In the genomic region with DNA sequence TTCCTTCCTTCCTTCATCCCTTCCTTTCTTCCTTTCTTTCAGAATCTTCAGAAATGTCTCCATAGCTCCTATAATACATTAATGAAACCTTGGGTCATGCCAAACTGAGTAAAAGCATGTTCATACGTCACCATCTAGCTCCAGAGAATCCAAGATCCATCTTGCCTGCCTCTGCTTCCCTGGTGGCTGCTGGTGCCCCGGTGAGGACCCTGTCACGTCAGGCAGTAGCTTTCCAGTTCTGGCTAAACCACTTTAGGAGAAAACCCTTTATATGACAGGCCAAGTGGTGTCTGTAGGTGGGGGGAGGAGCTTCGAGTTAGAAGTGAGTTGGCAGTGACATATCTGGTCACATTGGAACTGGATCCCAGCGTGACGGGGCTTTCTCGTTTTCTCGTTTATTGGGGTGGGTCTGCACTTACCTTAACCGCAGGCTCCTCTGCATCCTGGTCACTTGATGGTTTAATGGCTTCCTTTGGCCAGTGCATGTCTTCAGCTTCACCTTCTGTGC, we compare ENCODE assay signal across 8 mouse cellular contexts. TPM values are rescaled to one million over a fixed set of nuclear protein-coding genes. Genes with fewer than 3 reads are reported as not detected.
A peak's percentile ranks its signal among the peaks of the same experiment; 100 is the strongest.
DNase-seq lines count a peak whose midpoint lies in the region; ATAC-seq lines count a peak whose summit lies in the region.

A gene (minus strand): TSS at position 249 of the 508 bp plus-strand sequence.

- H3K27me3 ChIP-seq in kidney, embryonic 16.5 days (ENCODE audit: insufficient read depth, low read length), result no peaks in the 10 kb centered on the region
- H3K27me3 ChIP-seq in limb, embryonic 15.5 days, result no peaks in the 10 kb centered on the region
- no peaks in the 10 kb centered on the region for H3K27me3 ChIP-seq in hindbrain, embryonic 14.5 days (ENCODE audit: control insufficient read depth, insufficient read depth, low read length)
- peaks cover 9% of the 10 kb centered on the region; the same call in 1 of the 2 replicates for H3K27me3 ChIP-seq in neural tube, embryonic 15.5 days (replicated peaks)

- no peaks in the 10 kb centered on the region for H3K36me3 ChIP-seq in kidney, embryonic 16.5 days (ENCODE audit: insufficient read depth, low read length)
- H3K36me3 ChIP-seq in limb, embryonic 15.5 days, result no peaks in the 10 kb centered on the region
- H3K36me3 ChIP-seq in hindbrain, embryonic 14.5 days (replicated peaks; ENCODE audit: control insufficient read depth, insufficient read depth), result no peaks in the 10 kb centered on the region
- no peaks in the 10 kb centered on the region for H3K36me3 ChIP-seq in neural tube, embryonic 15.5 days

- no peak for DNase-seq in kidney, adult 18-20 months
- no peak for DNase-seq in adrenal gland, postnatal 10 days
- no peak for DNase-seq in heart, adult 8-10 months (ENCODE audit: low spot score)
- DNase-seq in hindbrain, embryonic 14.5 days (ENCODE audit: low spot score), result no peak
- no peak for DNase-seq in B cell, adult 2 months

- H3K4me2 ChIP-seq in kidney, embryonic 16.5 days (replicated peaks; ENCODE audit: low read depth, low read length), result no peak within 1 kb of the TSS
- H3K4me2 ChIP-seq in limb, embryonic 15.5 days, result no peak within 1 kb of the TSS
- H3K4me2 ChIP-seq in hindbrain, embryonic 14.5 days (replicated peaks), result no peak within 1 kb of the TSS
- H3K4me2 ChIP-seq in neural tube, embryonic 15.5 days, result no peak within 1 kb of the TSS

- H3K4me1 ChIP-seq in kidney, embryonic 16.5 days (ENCODE audit: insufficient read depth, low read length), result peaks cover 16% of the 10 kb centered on the region
- peaks cover 33% of the 10 kb centered on the region for H3K4me1 ChIP-seq in limb, embryonic 15.5 days
- H3K4me1 ChIP-seq in hindbrain, embryonic 14.5 days (replicated peaks; ENCODE audit: control insufficient read depth, insufficient read depth, low read length), result peaks cover 20% of the 10 kb centered on the region
- H3K4me1 ChIP-seq in neural tube, embryonic 15.5 days, result peaks cover 24% of the 10 kb centered on the region

- 0 out of 2 replicates have a peak within 1 kb of the TSS, but pooled peaks have one; percentile 13 for H3K9ac ChIP-seq in kidney, embryonic 16.5 days (replicated peaks; ENCODE audit: low read length)
- no peak within 1 kb of the TSS for H3K9ac ChIP-seq in limb, embryonic 15.5 days
- H3K9ac ChIP-seq in hindbrain, embryonic 14.5 days, result no peak within 1 kb of the TSS
- H3K9ac ChIP-seq in neural tube, embryonic 15.5 days (replicated peaks), result no peak within 1 kb of the TSS

- H3K27ac ChIP-seq in kidney, embryonic 16.5 days (ENCODE audit: low read length), result no peak within 1 kb of the TSS
- peak within 1 kb of the TSS; percentile 92 for H3K27ac ChIP-seq in limb, embryonic 15.5 days
- H3K27ac ChIP-seq in hindbrain, embryonic 14.5 days, result no peak within 1 kb of the TSS
- no peak within 1 kb of the TSS for H3K27ac ChIP-seq in neural tube, embryonic 15.5 days (replicated peaks)

- ATAC-seq in kidney, embryonic 16.5 days (ENCODE audit: low FRiP score, low TSS enrichment), result no peak
- ATAC-seq in limb, embryonic 15.5 days (ENCODE audit: insufficient number of reproducible peaks, low FRiP score, low TSS enrichment, low read depth), result no peak
- no peak for ATAC-seq in hindbrain, embryonic 14.5 days (ENCODE audit: low FRiP score)
- no peak for ATAC-seq in neural tube, embryonic 15.5 days (ENCODE audit: low FRiP score)

- H3K9me3 ChIP-seq in kidney, embryonic 16.5 days (ENCODE audit: low read length), result no peaks in the 10 kb centered on the region
- H3K9me3 ChIP-seq in limb, embryonic 15.5 days, result no peaks in the 10 kb centered on the region
- H3K9me3 ChIP-seq in hindbrain, embryonic 14.5 days (ENCODE audit: control insufficient read depth, low read length), result no peaks in the 10 kb centered on the region
- no peaks in the 10 kb centered on the region for H3K9me3 ChIP-seq in neural tube, embryonic 15.5 days (replicated peaks)

- H3K4me3 ChIP-seq in kidney, embryonic 16.5 days (ENCODE audit: low read length), result no peak within 1 kb of the TSS
- no peak within 1 kb of the TSS for H3K4me3 ChIP-seq in limb, embryonic 15.5 days
- H3K4me3 ChIP-seq in hindbrain, embryonic 14.5 days (replicated peaks; ENCODE audit: low read length), result no peak within 1 kb of the TSS
- H3K4me3 ChIP-seq in neural tube, embryonic 15.5 days (replicated peaks), result no peak within 1 kb of the TSS

- WGBS in kidney, embryonic 16.5 days, result 55% methylated on average over 9 of the region's 9 CpGs
- 47% methylated on average over 9 of the region's 9 CpGs for WGBS in limb, embryonic 15.5 days
- WGBS in hindbrain, embryonic 14.5 days, result 84% methylated on average over 9 of the region's 9 CpGs
- 73% methylated on average over 9 of the region's 9 CpGs for WGBS in neural tube, embryonic 15.5 days

RNA-seq across cellular contexts. Expression of the gene that starts here (rescaled TPM):
- polyA plus RNA-seq in kidney, embryonic 16.5 days (2015; fragmentation: Nextera tagmentation; extraction: Ambion mirVana), result 13.4 and 13.7 TPM in 2 replicates
- 100 to 1,000 TPM; 113 to 129 TPM for total RNA-seq in adrenal gland, postnatal 10 days (2021)
- total RNA-seq in heart, adult 8-10 months (2022), result 100 to 1,000 TPM in 2 of 4 experiments, 10 to 100 TPM in 2; 91.9 to 122 (median 99.2) TPM
- polyA plus RNA-seq in limb, embryonic 15.5 days (2015; fragmentation: Nextera tagmentation; extraction: Ambion mirVana), result 12.8 and 13.7 TPM in 2 replicates
- polyA plus RNA-seq in hindbrain, embryonic 14.5 days (2014; fragmentation: Nextera tagmentation; extraction: Ambion mirVana), result 6.0 and 6.7 TPM in 2 replicates
- polyA plus RNA-seq in neural tube, embryonic 15.5 days (2015; fragmentation: Nextera tagmentation; extraction: Ambion mirVana), result 5.6 and 6.2 TPM in 2 replicates
